Mouse (Mus musculus) frontal cortex, postnatal 25 days (tissue): ENCODE data around the gene Zp1.

Experiments used
- DNase-seq, 2 experiments: peaks; one replicate each; pipeline ENCODE4 v3.0.0; 2022; ENCODE audit warnings: low spot score in 2 of 2

The Zp1 gene

GRCm38 (mm10) chr19:10878201-10878837 is 42.1 kb downstream of the Zp1 start:
- no peak for DNase-seq

- DNase-seq: no peak
Measured at GRCm38 (mm10) chr19:10871328-10871961, 49.0 kb downstream of the Zp1 start.

GRCm38 (mm10) chr19:10870676-10871075 is 49.8 kb downstream of the Zp1 start:
- DNase-seq: no peak

GRCm38 (mm10) chr19:10869886-10870527 is 50.4 kb downstream of the Zp1 start, which contains the start of gene Tmem132a:
Gene Tmem132a, minus strand, starts transcription at chr19:10869940.
- DNase-seq: no peak

- DNase-seq: peak; percentile 69 to 81
Measured at GRCm38 (mm10) chr19:10869241-10869885, 51.1 kb downstream of the Zp1 start.

- no peak for DNase-seq
Measured at GRCm38 (mm10) chr19:10868623-10869141, 51.8 kb downstream of the Zp1 start.

- no peak for DNase-seq
Measured at GRCm38 (mm10) chr19:10867946-10868622, 52.3 kb downstream of the Zp1 start.

- DNase-seq: no peak
Measured at GRCm38 (mm10) chr19:10866351-10866750, 54.1 kb downstream of the Zp1 start.
